Mouse (Mus musculus) intestine, embryonic 14.5 days (tissue): ENCODE measurements around the gene Zfp217. TPM values are rescaled to one million over a fixed set of nuclear protein-coding genes. Genes with fewer than 3 reads are reported as not detected.
A peak's percentile ranks its signal among the peaks of the same experiment; 100 is the strongest.

Source experiments
- ATAC-seq: fragments of 200-750 bp; cut with Nextera tagmentation; replicated peaks from 2 replicates; pipeline ENCODE4 v1.8.0; 2017; ENCODE audit warnings: low read depth, moderate number of reproducible peaks, moderate TSS enrichment, moderate library complexity; ENCODE audit not compliant: low FRiP score, low TSS enrichment
- DNase-seq: peaks from one replicate; pipeline ENCODE4 v3.0.0-alpha.2; 2018; ENCODE audit warnings: low spot score
- H3K27ac ChIP-seq: fragments of 300-500 bp; sonication (generic); 2 replicates; pipeline ENCODE4 v1.5.1; 2014; ENCODE audit warnings: low read depth, mild to moderate bottlenecking, control low read depth
- H3K27me3 ChIP-seq: fragments of 300-500 bp; sonication (generic); replicated peaks from 2 replicates; pipeline ENCODE4 v1.6.1; 2014; ENCODE audit warnings: low read length, control low read depth; ENCODE audit not compliant: control insufficient read depth, insufficient read depth
- H3K36me3 ChIP-seq: fragments of 300-500 bp; sonication (generic); 2 replicates; pipeline ENCODE4 v1.6.1; 2014; ENCODE audit warnings: low read length, control low read depth; ENCODE audit not compliant: control insufficient read depth, insufficient read depth
- H3K4me1 ChIP-seq: fragments of 300-500 bp; sonication (generic); replicated peaks from 2 replicates; pipeline ENCODE4 v1.6.1; 2014; ENCODE audit warnings: low read length, control low read depth, mixed read lengths; ENCODE audit not compliant: control insufficient read depth, insufficient read depth
- H3K4me2 ChIP-seq: fragments of 300-500 bp; sonication (generic); 2 replicates; pipeline ENCODE4 v1.6.1; 2014; ENCODE audit warnings: low read length
- H3K4me3 ChIP-seq: fragments of 300-500 bp; sonication (generic); 2 replicates; pipeline ENCODE4 v1.5.1; 2014; ENCODE audit warnings: low read depth, low read length, control low read depth, mixed read lengths
- H3K9ac ChIP-seq: fragments of 300-500 bp; sonication (generic); 2 replicates; pipeline ENCODE4 v1.6.1; 2014; ENCODE audit warnings: mild to moderate bottlenecking, low read length
- H3K9me3 ChIP-seq: fragments of 300-500 bp; sonication (generic); 2 replicates; pipeline ENCODE4 v1.6.1; 2016; ENCODE audit warnings: low read length, control low read depth; ENCODE audit not compliant: control insufficient read depth
- WGBS: fragments of 180-500 bp; shearing (Covaris S2); extraction: QIAGEN DNeasy Blood & Tissue Kit; methylation state at CpG from one replicate; pipeline ENCODE4 v1.1.7; 2014; 5-methylcytosine and 5-hydroxymethylcytosine counted together
- polyA plus RNA-seq: library from polyadenylated mRNA; unstranded; fragments of >200 nt; fragmentation: Nextera tagmentation; extraction: Ambion mirVana; gene quantifications from 2 replicates; pipeline ENCODE4 v1.2.1, GENCODE M21; 2014

Gene Zfp217
- polyA plus RNA-seq, 1 experiment from 2014 or later, result 4.3 TPM

DNA sequence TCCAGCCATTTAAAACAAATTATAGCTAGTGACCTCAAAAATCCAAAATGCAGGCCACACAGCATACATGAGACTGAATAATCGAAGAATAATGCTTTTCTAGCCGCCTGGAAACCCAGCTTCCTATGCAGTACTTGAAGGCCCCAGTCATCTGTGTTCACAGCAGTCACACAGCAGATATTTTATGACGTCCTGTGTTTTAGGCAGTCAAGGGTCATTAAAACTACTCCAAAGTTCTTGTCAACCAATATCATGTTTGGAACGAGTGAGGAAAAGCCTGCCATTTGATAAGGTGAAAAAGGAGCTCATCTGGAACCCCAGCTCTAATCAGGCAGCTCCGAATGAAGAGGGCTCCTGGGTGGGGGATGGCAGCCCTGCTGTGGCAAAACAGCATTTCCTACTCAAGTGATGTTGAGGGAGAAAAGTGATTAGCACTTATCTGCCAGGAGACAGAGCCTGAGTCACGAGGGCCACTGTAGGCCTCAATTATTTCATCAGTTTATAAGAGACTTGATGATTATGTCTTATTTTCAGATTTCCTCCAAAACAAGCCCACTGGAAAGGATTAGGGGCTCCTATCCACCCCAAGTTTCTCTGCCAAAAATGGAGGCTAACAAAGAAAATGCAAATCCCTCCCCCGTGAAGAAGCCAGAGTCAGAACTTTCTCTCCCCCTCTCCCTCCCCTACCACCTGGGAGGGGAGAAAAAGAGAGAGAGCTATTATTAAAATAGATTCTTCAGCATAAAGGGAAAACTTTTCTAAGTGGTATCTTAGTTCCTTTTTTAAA is 19.2 kb downstream of the Zfp217 start:
- Histone ChIP-seq H3K27ac (peak overlapping the region; percentile 95; the same call in 1 of the 2 replicates), H3K9ac (peak overlapping the region; percentile 16; the same call in 1 of the 2 replicates), H3K4me3 (peak overlapping the region; percentile 11; the same call in 1 of the 2 replicates), H3K9me3 (no peaks in the 10 kb centered on the region), H3K36me3 (peaks cover 7% of the 10 kb centered on the region; the same call in 1 of the 2 replicates), H3K4me1 (peaks cover 36% of the 10 kb centered on the region), H3K27me3 (no peaks in the 10 kb centered on the region), H3K4me2 (peak overlapping the region; percentile 79)
- 15% methylated on average over 7 of the region's 7 CpGs for WGBS
- no peak for DNase-seq
- ATAC-seq, result no peak

DNA sequence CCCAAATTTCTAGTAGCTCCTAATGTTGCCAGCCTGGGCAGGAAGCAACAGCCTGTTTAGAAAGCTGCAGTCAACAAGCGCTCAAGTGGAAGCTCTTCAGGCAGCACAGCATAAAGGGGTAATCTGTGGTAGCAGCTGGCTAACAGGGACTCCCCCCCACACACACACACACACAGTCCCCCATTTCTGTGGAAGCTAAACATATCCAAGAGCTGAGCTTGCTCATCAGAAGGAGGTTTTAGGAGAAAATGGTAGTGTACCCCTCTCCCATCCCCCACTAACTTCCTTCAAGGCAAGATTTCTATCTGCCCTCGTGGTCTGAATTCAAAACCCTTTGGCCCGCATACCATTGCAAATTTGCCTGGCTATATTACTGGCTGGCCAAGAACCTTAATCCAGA is 20.4 kb downstream of the Zfp217 start:
- Histone ChIP-seq H3K9me3 (no peaks in the 10 kb centered on the region), H3K4me3 (no peak overlapping the region), H3K4me2 (no peak overlapping the region), H3K4me1 (peaks cover 30% of the 10 kb centered on the region), H3K27me3 (no peaks in the 10 kb centered on the region), H3K36me3 (peaks cover 12% of the 10 kb centered on the region), H3K27ac (no peak overlapping the region), H3K9ac (no peak overlapping the region)
- 55% methylated on average over 3 of the region's 3 CpGs for WGBS
- DNase-seq, result no peak
- ATAC-seq, result no peak

DNA sequence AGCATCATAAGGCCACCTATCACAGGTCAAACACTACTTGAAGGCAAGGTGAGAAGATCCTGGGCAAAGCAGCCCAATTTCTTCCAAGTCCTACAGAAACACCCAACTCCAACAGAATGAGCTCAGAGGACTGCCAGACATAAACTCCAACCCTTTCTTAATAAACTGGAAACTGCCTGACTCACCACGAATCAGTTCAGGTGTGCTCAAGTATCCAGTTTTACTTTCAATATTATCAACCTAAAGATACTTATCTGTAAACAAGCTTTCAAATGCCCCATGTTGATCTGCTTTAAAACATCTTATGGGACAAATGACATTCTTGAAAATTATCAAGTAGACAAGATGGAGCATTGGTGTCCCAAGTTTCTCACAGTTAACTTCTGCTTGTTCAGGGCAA is 21.6 kb downstream of the Zfp217 start:
- peaks cover 29% of the 10 kb centered on the region for H3K4me1 ChIP-seq
- no peaks in the 10 kb centered on the region for H3K9me3 ChIP-seq
- H3K27me3 ChIP-seq, result no peaks in the 10 kb centered on the region
- H3K4me3 ChIP-seq, result no peak overlapping the region
- peaks cover 21% of the 10 kb centered on the region for H3K36me3 ChIP-seq
- H3K27ac ChIP-seq, result no peak overlapping the region
- no peak for DNase-seq
- ATAC-seq, result no peak
- no peak overlapping the region for H3K9ac ChIP-seq
- no peak overlapping the region for H3K4me2 ChIP-seq
- 63% methylated on average over 1 of the region's 1 CpGs for WGBS

DNA sequence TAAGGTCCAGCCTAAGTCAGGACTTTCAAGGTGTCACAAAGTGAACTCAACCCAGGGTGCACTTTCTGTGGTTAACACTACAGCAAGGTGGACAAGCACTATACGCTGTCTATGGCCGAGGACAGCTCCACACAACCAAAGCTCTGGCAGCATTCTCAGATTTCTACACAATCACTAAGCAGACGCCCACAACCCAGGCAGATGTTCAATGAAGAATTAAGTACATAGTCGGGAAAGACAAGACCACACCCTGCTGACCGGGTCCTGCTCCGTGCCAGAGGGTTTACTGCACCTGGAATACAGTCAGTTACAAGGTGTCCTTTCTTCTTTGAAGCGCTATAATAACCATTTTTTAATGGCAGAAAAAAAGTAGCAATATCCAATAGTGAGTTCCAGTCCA is 25.7 kb downstream of the Zfp217 start:
- Histone ChIP-seq H3K27ac (no peak overlapping the region), H3K27me3 (no peaks in the 10 kb centered on the region), H3K9ac (no peak overlapping the region), H3K4me2 (no peak overlapping the region), H3K4me3 (no peak overlapping the region), H3K9me3 (no peaks in the 10 kb centered on the region), H3K4me1 (peaks cover 13% of the 10 kb centered on the region), H3K36me3 (peaks cover 61% of the 10 kb centered on the region)
- ATAC-seq, result no peak
- no peak for DNase-seq
- 86% methylated on average over 7 of the region's 7 CpGs for WGBS

DNA sequence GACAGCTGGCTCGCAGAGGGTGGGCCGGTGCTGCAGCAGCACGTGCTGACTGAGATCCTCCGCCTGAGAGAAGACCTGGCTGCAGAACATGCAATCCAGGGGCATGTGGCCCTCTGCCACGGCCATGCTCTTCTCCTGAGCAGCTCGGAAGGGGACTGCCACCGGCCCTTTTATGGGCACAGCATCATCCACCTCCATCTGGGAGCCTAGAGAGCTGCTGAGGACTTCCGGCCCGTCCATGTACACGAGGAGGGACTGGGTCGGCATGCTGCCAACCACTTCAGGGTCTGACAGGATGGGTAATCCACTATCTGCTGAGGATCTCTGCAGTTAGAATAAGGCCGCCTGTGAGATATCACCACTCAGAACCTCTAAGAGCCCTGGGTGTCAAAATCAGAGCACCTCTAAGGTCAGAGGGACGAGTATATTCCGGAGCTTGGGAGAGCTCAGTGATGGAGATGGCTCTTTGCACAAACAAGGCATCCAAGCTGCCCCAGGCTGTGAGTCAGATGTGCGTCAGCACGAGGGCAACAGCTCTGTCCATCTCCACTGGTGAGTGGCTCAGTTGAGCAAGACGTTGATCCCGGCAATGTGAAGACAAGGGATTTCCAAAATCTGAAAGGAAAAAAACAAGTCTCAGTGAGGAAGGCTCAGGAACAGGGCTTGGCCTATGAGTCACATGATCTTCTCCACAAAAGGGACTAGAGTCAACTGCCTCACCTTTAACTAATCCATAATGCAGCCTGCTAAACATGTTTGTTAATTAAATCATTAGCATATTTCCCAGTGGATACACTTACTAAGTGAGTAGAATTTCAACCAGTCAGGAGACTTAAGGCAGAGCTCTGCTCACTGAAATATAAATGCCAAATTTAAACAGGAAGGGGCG is 27.5 kb downstream of the Zfp217 start:
- Histone ChIP-seq H3K9ac (no peak overlapping the region), H3K27me3 (no peaks in the 10 kb centered on the region), H3K36me3 (peaks cover 68% of the 10 kb centered on the region), H3K4me2 (no peak overlapping the region), H3K4me1 (peaks cover 7% of the 10 kb centered on the region; the same call in 1 of the 2 replicates), H3K4me3 (no peak overlapping the region), H3K27ac (no peak overlapping the region), H3K9me3 (no peaks in the 10 kb centered on the region)
- no peak for DNase-seq
- 87% methylated on average over 19 of the region's 19 CpGs for WGBS
- no peak for ATAC-seq

DNA sequence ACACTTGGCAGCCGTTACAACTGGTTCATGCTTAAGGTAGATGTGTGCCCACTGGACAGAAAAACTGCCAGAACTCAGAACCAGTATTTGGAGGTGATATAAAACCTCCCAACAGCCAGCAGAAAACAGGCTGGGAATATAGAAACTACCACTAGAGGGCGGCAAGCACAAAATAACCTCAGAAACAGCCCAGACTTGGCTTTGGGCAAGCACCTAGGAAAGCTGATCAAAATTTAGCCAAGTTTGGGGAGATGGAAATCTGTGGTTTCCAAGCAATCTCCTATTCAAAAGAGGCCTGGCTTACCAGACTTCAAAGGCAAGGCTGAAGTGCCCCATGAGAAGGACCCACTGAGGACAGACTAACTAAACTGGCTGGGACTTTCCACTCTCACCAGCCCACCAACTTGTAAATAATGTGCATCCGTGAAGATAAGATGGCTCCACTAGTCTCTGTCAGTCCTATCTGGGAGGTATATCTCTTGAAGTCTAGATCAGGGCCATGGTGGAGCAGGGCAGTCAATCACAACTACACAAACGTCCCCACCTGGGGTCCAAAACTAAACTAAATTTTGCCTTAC is 31.1 kb downstream of the Zfp217 start:
- no peaks in the 10 kb centered on the region for H3K27me3 ChIP-seq
- H3K27ac ChIP-seq, result no peak overlapping the region
- H3K4me1 ChIP-seq, result peaks cover 7% of the 10 kb centered on the region; the same call in 1 of the 2 replicates
- WGBS, result 31% methylated on average over 4 of the region's 4 CpGs
- no peak for ATAC-seq
- no peak overlapping the region for H3K9ac ChIP-seq
- peaks cover 81% of the 10 kb centered on the region for H3K36me3 ChIP-seq
- H3K4me3 ChIP-seq, result no peak overlapping the region
- peak; percentile 86 for DNase-seq
- no peak overlapping the region for H3K4me2 ChIP-seq
- H3K9me3 ChIP-seq, result no peaks in the 10 kb centered on the region

DNA sequence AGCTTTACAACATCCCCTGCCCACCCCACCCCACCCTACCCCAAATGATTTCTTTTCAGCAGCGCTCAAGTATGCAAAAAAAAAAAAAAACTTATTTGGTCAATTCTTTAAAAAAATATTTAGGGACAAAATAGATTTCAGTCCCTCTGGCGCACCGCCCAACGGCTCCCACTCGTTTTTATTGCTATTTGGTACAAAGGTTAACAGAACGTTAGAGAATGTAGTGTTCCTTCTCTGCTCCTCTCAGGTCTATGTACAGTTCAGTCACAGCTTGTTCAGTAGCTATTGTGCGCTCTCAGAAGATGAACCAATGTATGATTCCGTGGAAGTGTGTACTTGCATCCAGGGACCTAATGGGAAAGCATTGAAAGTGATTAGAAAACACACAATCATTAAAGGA is 37.6 kb downstream of the Zfp217 start:
- no peaks in the 10 kb centered on the region for H3K9me3 ChIP-seq
- H3K4me2 ChIP-seq, result no peak overlapping the region
- no peaks in the 10 kb centered on the region for H3K27me3 ChIP-seq
- 71% methylated on average over 8 of the region's 8 CpGs for WGBS
- H3K36me3 ChIP-seq, result peaks cover 77% of the 10 kb centered on the region
- DNase-seq, result no peak
- ATAC-seq, result no peak
- H3K27ac ChIP-seq, result no peak overlapping the region
- H3K4me1 ChIP-seq, result no peaks in the 10 kb centered on the region
- H3K9ac ChIP-seq, result no peak overlapping the region
- H3K4me3 ChIP-seq, result no peak overlapping the region

DNA sequence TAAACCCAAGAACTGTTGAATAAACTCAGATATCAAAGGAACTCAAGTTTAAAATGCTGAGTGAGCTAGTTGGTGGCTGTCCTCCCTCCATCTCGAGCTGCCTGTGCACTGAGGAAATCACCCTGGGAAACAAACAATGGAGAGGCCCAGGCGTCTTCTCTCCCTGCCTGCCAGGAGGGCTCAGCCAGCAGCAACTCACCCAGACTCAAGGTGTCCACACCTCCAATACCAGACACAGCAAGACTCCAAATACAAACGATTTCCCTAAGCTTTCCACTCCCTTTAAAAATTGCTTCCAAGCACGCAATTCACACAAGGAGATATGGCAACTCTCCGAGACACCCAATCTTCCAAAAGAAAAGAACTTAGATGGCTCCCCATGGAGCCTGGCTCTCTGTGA is 38.4 kb downstream of the Zfp217 start:
- Histone ChIP-seq H3K9me3 (no peaks in the 10 kb centered on the region), H3K27ac (no peak overlapping the region)

More for the DNA sequence above, 38.4 kb downstream of the Zfp217 start:
- DNase-seq (no peak), ATAC-seq (no peak)
- WGBS, result 56% methylated on average over 5 of the region's 5 CpGs
- Histone ChIP-seq H3K4me3 (no peak overlapping the region), H3K9ac (no peak overlapping the region), H3K4me1 (no peaks in the 10 kb centered on the region), H3K36me3 (peaks cover 69% of the 10 kb centered on the region), H3K4me2 (no peak overlapping the region), H3K27me3 (no peaks in the 10 kb centered on the region)
